Mouse (Mus musculus): ENCODE results near the gene Cd200r4. TPM values are rescaled to one million over a fixed set of nuclear protein-coding genes. Genes with fewer than 3 reads are reported as not detected.

The Cd200r4 gene
- total and polyA plus RNA-seq, 2 experiments = 0.06 to 0.37 TPM

DNA sequence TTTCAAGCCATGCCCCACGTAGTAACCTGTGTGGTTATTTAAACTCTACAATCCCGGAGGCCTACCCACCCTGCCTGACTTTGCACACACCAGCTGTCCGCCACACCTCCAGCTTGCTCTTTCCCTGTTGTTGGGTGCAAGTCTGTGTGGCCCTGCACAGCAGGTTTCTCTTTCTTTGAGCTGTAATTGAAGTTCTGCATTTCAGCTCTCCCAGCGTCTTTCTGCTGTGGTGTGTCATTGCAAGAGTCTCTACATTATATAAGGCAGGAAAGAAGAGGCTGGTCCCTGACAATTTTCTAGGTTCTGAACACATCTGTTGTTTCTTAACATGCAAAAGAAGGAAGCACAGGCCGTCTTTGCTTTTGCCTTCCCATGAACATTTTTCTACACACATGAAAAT is 65.1 kb downstream of the Cd200r4 start:
- WGBS = 68% methylated on average over 5 of the region's 5 CpGs
- no peak for TF ChIP-seq POLR2A (IDR thresholded peaks at IDR 0.05; ENCODE audit: extremely low read depth, insufficient read depth, low read length)
- no peak for TF ChIP-seq CTCF (IDR thresholded peaks at IDR 0.05; ENCODE audit: low read depth, low read length)

DNA sequence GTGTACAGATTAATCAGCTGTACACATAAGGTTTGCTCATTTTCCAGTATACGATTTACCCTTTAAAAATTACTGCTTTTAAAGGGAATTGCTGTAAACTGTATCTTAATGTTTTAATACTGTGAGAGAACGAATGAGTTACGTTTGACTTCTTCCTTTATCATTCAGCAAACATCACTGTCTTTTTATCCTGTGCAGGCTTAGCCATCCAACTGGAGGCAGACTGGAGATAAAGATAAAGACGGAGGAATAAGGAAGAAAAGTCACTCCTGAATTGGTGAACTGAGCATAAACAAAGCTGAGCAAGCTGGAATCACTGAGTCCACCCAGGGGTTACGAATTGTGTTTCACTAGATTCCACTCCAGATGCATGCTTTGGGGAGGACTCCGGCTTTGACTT is 66.1 kb downstream of the Cd200r4 start:
- Histone ChIP-seq H3K4me1 (ENCODE audit: control insufficient read depth, insufficient read depth, low read length) (no peaks in the 10 kb centered on the region), H3K27me3 (ENCODE audit: control insufficient read depth, insufficient read depth, low read length) (no peaks in the 10 kb centered on the region), H3K9ac (ENCODE audit: low read depth, low read length) (no peak overlapping the region), H3K4me3 (ENCODE audit: insufficient read depth, low read depth, low read length) (no peak overlapping the region), H3K79me2 (ENCODE audit: control insufficient read depth, insufficient read depth, low read length) (no peaks in the 10 kb centered on the region), H3K27ac (replicated peaks; ENCODE audit: insufficient read depth, low read depth, low read length) (no peak overlapping the region), H3K36me3 (ENCODE audit: control insufficient read depth, insufficient read depth, low read length) (no peaks in the 10 kb centered on the region)
- TF ChIP-seq CTCF (IDR thresholded peaks at IDR 0.05; ENCODE audit: low read depth, low read length) = no peak
- no peak for TF ChIP-seq POLR2A (IDR thresholded peaks at IDR 0.05; ENCODE audit: extremely low read depth, insufficient read depth, low read length)
- no peak for DNase-seq (ENCODE audit: extremely low read depth, low read depth, low spot score)
- 69% methylated on average over 6 of the region's 6 CpGs for WGBS

More for the DNA sequence above, 65.1 kb downstream of the Cd200r4 start:
- no peaks in the 10 kb centered on the region for H3K4me1 ChIP-seq (ENCODE audit: control insufficient read depth, insufficient read depth, low read length)
- no peaks in the 10 kb centered on the region for H3K36me3 ChIP-seq (ENCODE audit: control insufficient read depth, insufficient read depth, low read length)
- H3K4me3 ChIP-seq (ENCODE audit: insufficient read depth, low read depth, low read length) = no peak overlapping the region
- H3K27ac ChIP-seq (replicated peaks; ENCODE audit: insufficient read depth, low read depth, low read length) = no peak overlapping the region
- no peaks in the 10 kb centered on the region for H3K27me3 ChIP-seq (ENCODE audit: control insufficient read depth, insufficient read depth, low read length)
- H3K79me2 ChIP-seq (ENCODE audit: control insufficient read depth, insufficient read depth, low read length) = no peaks in the 10 kb centered on the region
- no peak for DNase-seq (ENCODE audit: extremely low read depth, low read depth, low spot score)
- no peak overlapping the region for H3K9ac ChIP-seq (ENCODE audit: low read depth, low read length)

Other genes starting within 250 kb of the Cd200r4 start
- 4.4 and 4.6 TPM in 2 replicates for gene Nepro, start 87.4 kb upstream of the Cd200r4 start, total RNA-seq (2014; rRNA removed)
- 2.1 and 2.4 TPM in 2 replicates for gene Nepro, start 87.4 kb upstream of the Cd200r4 start, polyA plus RNA-seq (2012; rRNA removed)
- 11.0 and 11.2 TPM in 2 replicates for gene Gtpbp8, start 65.4 kb upstream of the Cd200r4 start, total RNA-seq (2014; rRNA removed)
- 3.7 and 3.8 TPM in 2 replicates for gene Gtpbp8, start 65.4 kb upstream of the Cd200r4 start, polyA plus RNA-seq (2012; rRNA removed)
- gene Cd200r1, start 46.0 kb upstream of the Cd200r4 start, total RNA-seq (2014; rRNA removed) = 1.3 and 1.8 TPM in 2 replicates
- 0.29 and 0.31 TPM in 2 replicates for gene Cd200r1, start 46.0 kb upstream of the Cd200r4 start, polyA plus RNA-seq (2012; rRNA removed)
- 0.09 TPM in 1 of 2 replicates, not detected in the other for gene Cd200r2, start 55.4 kb downstream of the Cd200r4 start, total RNA-seq (2014; rRNA removed)
- not detected in 2 replicates for gene Cd200r2, start 55.4 kb downstream of the Cd200r4 start, polyA plus RNA-seq (2012; rRNA removed)
- gene Cd200r3, start 131.9 kb downstream of the Cd200r4 start, total RNA-seq (2014; rRNA removed) = 0.18 and 0.27 TPM in 2 replicates
- not detected in 2 replicates for gene Cd200r3, start 131.9 kb downstream of the Cd200r4 start, polyA plus RNA-seq (2012; rRNA removed)